Mouse (Mus musculus): Measurements from ENCODE around the gene Ptger2.
A peak's percentile ranks its signal among the peaks of the same experiment; 100 is the strongest.

Ptger2 gene

GRCm38 (mm10) chr14:45049689-45050418, 61.9 kb downstream of the Ptger2 start:
- DNase-seq (ENCODE audit: low spot score in 2 of 2), result peak; percentile 19 to 47

- no peak for DNase-seq (ENCODE audit: low spot score in 2 of 2)
These were observed 62.4 kb downstream of the Ptger2 start for GRCm38 (mm10) chr14:45050419-45050776.

GRCm38 (mm10) chr14:45051116-45051515, 63.1 kb downstream of the Ptger2 start:
- no peak for DNase-seq (ENCODE audit: low spot score in 2 of 2)

Data from left cerebral cortex, adult 9 months (tissue).